Mouse (Mus musculus): ENCODE data around the gene Lrrc74b. TPM values are rescaled to one million over a fixed set of nuclear protein-coding genes. Genes with fewer than 3 reads are reported as not detected.
"Not testable (repeated sequence)": the region's sequence is repeated elsewhere in the genome, so short reads cannot be mapped to it uniquely, and the experiment has no call there.

Gene Lrrc74b
- polyA plus RNA-seq, 1 experiment from 2014 or later, result not detected

GRCm38 (mm10) chr16:17510143-17510542, 50.9 kb downstream of the Lrrc74b start:
- H3K36me3 ChIP-seq, result peaks cover 42% of the 10 kb centered on the region
- no peaks in the 10 kb centered on the region for H3K9me3 ChIP-seq
- H3K27me3 ChIP-seq, result peaks cover 6% of the 10 kb centered on the region; the same call in 1 of the 2 replicates
- H3K4me1 ChIP-seq, result peaks cover 16% of the 10 kb centered on the region
- H3K27ac ChIP-seq, result no peak overlapping the region
- H3K4me2 ChIP-seq (replicated peaks), result peak overlapping the region; percentile 83
- 95% methylated on average over 2 of the region's 2 CpGs for WGBS
- H3K9ac ChIP-seq, result peak overlapping the region; percentile 87; the same call in 1 of the 2 replicates
- ATAC-seq (ENCODE audit: low FRiP score, low read depth), result no peak
- H3K4me3 ChIP-seq, result peak overlapping the region; percentile 69

DNA sequence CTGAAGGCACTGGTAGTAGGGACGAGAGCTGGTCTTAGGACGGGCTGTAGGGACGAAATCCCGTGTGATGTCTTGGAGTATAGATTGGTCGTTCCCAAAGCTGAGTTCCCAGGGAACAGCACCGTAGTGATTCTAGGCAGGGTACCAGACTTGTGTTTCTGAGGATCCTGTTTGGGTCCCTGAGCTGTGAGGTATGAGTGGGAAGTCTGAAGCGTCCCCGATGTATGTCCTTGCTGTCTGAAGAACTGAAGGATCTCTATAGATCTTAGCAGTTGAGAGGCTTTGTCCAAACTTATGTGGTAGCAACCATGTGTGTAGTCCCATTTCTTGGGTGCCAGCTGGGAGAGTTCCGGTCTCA, 51.8 kb downstream of the Lrrc74b start:
- Histone ChIP-seq H3K9me3 (no peaks in the 10 kb centered on the region), H3K27me3 (peaks cover 6% of the 10 kb centered on the region; the same call in 1 of the 2 replicates), H3K4me1 (peaks cover 16% of the 10 kb centered on the region), H3K9ac (peak overlapping the region; percentile 87), H3K4me2 (replicated peaks) (peak overlapping the region; percentile 83), H3K27ac (peak overlapping the region; percentile 85), H3K36me3 (peaks cover 34% of the 10 kb centered on the region), H3K4me3 (peak overlapping the region; percentile 69)
- WGBS, result 9% methylated on average over 9 of the region's 9 CpGs
- no peak for ATAC-seq (ENCODE audit: low FRiP score, low read depth)

GRCm38 (mm10) chr16:17508546-17509239, 52.4 kb downstream of the Lrrc74b start, which contains the start of gene Lztr1:
Lztr1 (plus strand) TSS chr16:17508688.
- H3K27ac ChIP-seq, result peak within 1 kb of the TSS; percentile 85
- no peaks in the 10 kb centered on the region for H3K9me3 ChIP-seq
- peaks cover 16% of the 10 kb centered on the region for H3K4me1 ChIP-seq
- peak; percentile 96 for ATAC-seq (ENCODE audit: low FRiP score, low read depth)
- H3K4me3 ChIP-seq, result peak within 1 kb of the TSS; percentile 69
- peaks cover 6% of the 10 kb centered on the region; the same call in 1 of the 2 replicates for H3K27me3 ChIP-seq
- peaks cover 28% of the 10 kb centered on the region for H3K36me3 ChIP-seq
- H3K9ac ChIP-seq, result peak within 1 kb of the TSS; percentile 87
- WGBS, result under 1% methylated on average over 50 of the region's 50 CpGs
- peak within 1 kb of the TSS; percentile 83 for H3K4me2 ChIP-seq (replicated peaks)

- Histone ChIP-seq H3K36me3 (peaks cover 22% of the 10 kb centered on the region), H3K9ac (peak overlapping the region; percentile 87), H3K27me3 (peaks cover 10% of the 10 kb centered on the region), H3K4me3 (peak overlapping the region; percentile 69), H3K4me1 (peaks cover 16% of the 10 kb centered on the region), H3K4me2 (replicated peaks) (peak overlapping the region; percentile 83), H3K27ac (peak overlapping the region; percentile 85)
- not testable (repeated sequence) for H3K9me3 ChIP-seq; ATAC-seq (ENCODE audit: low FRiP score, low read depth)
- WGBS, result 32% methylated on average over 3 of the region's 3 CpGs
Measured at GRCm38 (mm10) chr16:17508031-17508430, 53.0 kb downstream of the Lrrc74b start.

DNA sequence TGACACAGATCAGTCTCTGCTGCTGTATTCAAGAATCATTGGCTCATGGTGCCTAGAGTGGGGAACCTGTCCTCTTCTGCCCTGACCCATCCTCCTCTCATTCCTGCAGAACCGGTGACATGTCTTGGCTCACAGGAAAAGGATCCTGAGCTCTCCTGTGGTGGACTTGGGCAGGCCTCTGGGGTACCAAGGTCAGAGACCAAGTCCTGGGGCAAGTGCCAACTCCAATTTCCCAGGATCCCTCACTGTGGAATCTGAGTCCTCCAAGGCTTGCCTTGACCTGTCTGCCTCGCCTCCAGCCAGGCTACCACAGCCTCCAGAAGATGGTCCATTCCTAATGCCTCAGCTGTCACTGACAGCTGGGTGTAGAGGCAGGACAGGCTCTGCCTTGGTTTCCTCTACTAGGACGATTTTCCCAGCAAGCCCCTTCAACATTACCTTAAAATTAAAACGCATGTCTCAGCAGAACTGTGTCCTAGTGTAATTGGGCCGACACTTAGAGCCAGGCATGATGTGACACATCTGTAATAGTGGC, 54.0 kb downstream of the Lrrc74b start:
- Histone ChIP-seq H3K4me2 (replicated peaks) (no peak overlapping the region), H3K4me1 (peaks cover 16% of the 10 kb centered on the region), H3K9ac (no peak overlapping the region), H3K9me3 (no peaks in the 10 kb centered on the region), H3K4me3 (no peak overlapping the region), H3K36me3 (peaks cover 12% of the 10 kb centered on the region), H3K27me3 (peaks cover 10% of the 10 kb centered on the region), H3K27ac (no peak overlapping the region)
- 81% methylated on average over 5 of the region's 5 CpGs for WGBS
- no peak for ATAC-seq (ENCODE audit: low FRiP score, low read depth)

- Histone ChIP-seq H3K9me3 (no peaks in the 10 kb centered on the region), H3K27me3 (peaks cover 10% of the 10 kb centered on the region), H3K4me1 (no peaks in the 10 kb centered on the region), H3K4me3 (no peak overlapping the region), H3K9ac (no peak overlapping the region), H3K4me2 (replicated peaks) (no peak overlapping the region), H3K27ac (no peak overlapping the region), H3K36me3 (no peaks in the 10 kb centered on the region)
- ATAC-seq (ENCODE audit: low FRiP score, low read depth), result no peak
- 75% methylated on average over 4 of the region's 4 CpGs for WGBS
Measured at GRCm38 (mm10) chr16:17502681-17503080, 58.4 kb downstream of the Lrrc74b start.

GRCm38 (mm10) chr16:17499249-17499883, 61.7 kb downstream of the Lrrc74b start:
- Histone ChIP-seq H3K4me3 (no peak overlapping the region), H3K9me3 (no peaks in the 10 kb centered on the region), H3K9ac (no peak overlapping the region), H3K4me1 (peaks cover 9% of the 10 kb centered on the region), H3K27me3 (peaks cover 5% of the 10 kb centered on the region; the same call in 1 of the 2 replicates), H3K36me3 (no peaks in the 10 kb centered on the region), H3K27ac (no peak overlapping the region), H3K4me2 (replicated peaks) (no peak overlapping the region)
- WGBS, result 28% methylated on average over 10 of the region's 10 CpGs
- peak; percentile 17; the same call in 1 of the 2 replicates for ATAC-seq (ENCODE audit: low FRiP score, low read depth)

DNA sequence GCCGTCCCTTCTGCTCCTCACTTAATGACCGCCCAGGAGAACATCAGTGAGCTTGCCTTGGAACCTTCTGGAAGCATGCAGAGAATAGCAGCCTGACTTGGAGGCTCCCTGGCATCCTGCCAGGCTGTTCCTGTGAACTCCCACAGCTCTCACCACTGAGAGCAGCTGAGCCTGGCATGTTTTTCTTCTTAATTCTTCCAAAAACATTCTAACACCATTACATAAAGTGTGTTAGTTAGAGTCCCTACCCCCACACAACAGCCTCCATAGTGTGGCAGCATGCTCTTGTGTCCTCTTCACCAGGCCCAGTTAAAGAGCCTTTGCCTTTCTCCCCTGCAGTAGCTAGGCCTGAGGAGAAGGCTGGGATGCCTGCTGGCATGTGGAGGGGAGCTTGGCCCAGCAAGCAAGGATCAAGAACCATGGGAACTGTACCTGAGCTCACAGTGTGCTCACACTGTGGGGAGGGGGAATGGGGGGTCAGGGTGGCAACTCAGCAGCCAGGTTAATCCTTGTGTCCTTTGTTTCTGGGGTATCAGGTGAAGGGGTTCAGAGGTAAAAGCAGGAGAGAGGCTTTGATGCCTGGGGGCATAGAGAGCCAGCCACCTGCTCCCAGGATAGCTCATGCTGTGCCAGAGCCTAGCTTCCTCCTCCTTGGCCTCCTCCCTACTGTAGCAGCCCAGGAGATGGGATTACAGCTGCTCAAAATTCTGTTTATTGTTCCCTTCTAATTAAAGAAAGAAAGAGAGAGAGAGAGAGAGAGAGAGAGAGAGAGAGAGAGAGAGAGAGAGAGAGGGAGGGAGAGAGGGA, 64.3 kb downstream of the Lrrc74b start:
- Histone ChIP-seq H3K36me3 (no peaks in the 10 kb centered on the region), H3K9ac (0 out of 2 replicates have a peak overlapping the region, but pooled peaks have one; percentile 35), H3K27ac (peak overlapping the region; percentile 33; the same call in 1 of the 2 replicates), H3K9me3 (no peaks in the 10 kb centered on the region), H3K4me2 (replicated peaks) (no peak overlapping the region), H3K4me1 (peaks cover 9% of the 10 kb centered on the region), H3K4me3 (no peak overlapping the region), H3K27me3 (peaks cover 5% of the 10 kb centered on the region)
- 49% methylated on average over 2 of the region's 2 CpGs for whole genome bisulfite sequencing
- peak; percentile 50; the same call in 1 of the 2 replicates for ATAC-seq (ENCODE audit: low FRiP score, low read depth)

Other genes with a start within 250 kb of the Lrrc74b start
- gene Serpind1, start 229.9 kb downstream of the Lrrc74b start, polyA plus RNA-seq (2015; fragmentation: Nextera tagmentation; extraction: Ambion mirVana), result 0.83 and 0.88 TPM in 2 replicates
- gene Snap29, start 155.3 kb downstream of the Lrrc74b start, polyA plus RNA-seq (2015; fragmentation: Nextera tagmentation; extraction: Ambion mirVana), result 13.9 and 14.0 TPM in 2 replicates
- 35.0 and 35.6 TPM in 2 replicates for gene Pi4ka, start 154.9 kb downstream of the Lrrc74b start, polyA plus RNA-seq (2015; fragmentation: Nextera tagmentation; extraction: Ambion mirVana)
- 81.6 and 88.6 TPM in 2 replicates for gene Crkl, start 109.3 kb downstream of the Lrrc74b start, polyA plus RNA-seq (2015; fragmentation: Nextera tagmentation; extraction: Ambion mirVana)
- 0.52 and 0.83 TPM in 2 replicates for gene Aifm3, start 71.6 kb downstream of the Lrrc74b start, polyA plus RNA-seq (2015; fragmentation: Nextera tagmentation; extraction: Ambion mirVana)
- 104 and 106 TPM in 2 replicates for gene Lztr1, start 52.6 kb downstream of the Lrrc74b start, polyA plus RNA-seq (2015; fragmentation: Nextera tagmentation; extraction: Ambion mirVana)
- gene Thap7, start 30.1 kb downstream of the Lrrc74b start, polyA plus RNA-seq (2015; fragmentation: Nextera tagmentation; extraction: Ambion mirVana), result 72.0 and 75.2 TPM in 2 replicates
- 0.36 and 0.40 TPM in 2 replicates for gene P2rx6, start 638 bp upstream of the Lrrc74b start, polyA plus RNA-seq (2015; fragmentation: Nextera tagmentation; extraction: Ambion mirVana)
- 5.7 and 5.8 TPM in 2 replicates for gene Slc7a4, start 22.0 kb upstream of the Lrrc74b start, polyA plus RNA-seq (2015; fragmentation: Nextera tagmentation; extraction: Ambion mirVana)
- gene Smpd4, start 58.1 kb upstream of the Lrrc74b start, polyA plus RNA-seq (2015; fragmentation: Nextera tagmentation; extraction: Ambion mirVana), result 40.0 and 42.7 TPM in 2 replicates
- gene Ccdc74a, start 85.2 kb upstream of the Lrrc74b start, polyA plus RNA-seq (2015; fragmentation: Nextera tagmentation; extraction: Ambion mirVana), result 9.0 and 9.8 TPM in 2 replicates
- gene Med15, start 171.6 kb upstream of the Lrrc74b start, polyA plus RNA-seq (2015; fragmentation: Nextera tagmentation; extraction: Ambion mirVana), result 48.1 and 49.8 TPM in 2 replicates
- gene Klhl22, start 198.4 kb upstream of the Lrrc74b start, polyA plus RNA-seq (2015; fragmentation: Nextera tagmentation; extraction: Ambion mirVana), result 92.9 and 106 TPM in 2 replicates
- 28.8 and 29.4 TPM in 2 replicates for gene Scarf2, start 236.0 kb upstream of the Lrrc74b start, polyA plus RNA-seq (2015; fragmentation: Nextera tagmentation; extraction: Ambion mirVana)

Data from limb, embryonic 13.5 days (tissue).